Mouse (Mus musculus): ENCODE data around the gene Kalrn.

- no peak for TF ChIP-seq CTCF (IDR thresholded peaks at IDR 0.05; ENCODE audit: extremely low read depth, insufficient read depth, low read length)
- no peak for TF ChIP-seq POLR2A (IDR thresholded peaks at IDR 0.05; ENCODE audit: extremely low read depth, insufficient read depth, low read length)
These were observed 221.7 kb downstream of the Kalrn start for GRCm38 (mm10) chr16:34351575-34352150.
